Mouse (Mus musculus) heart, adult 2 months (tissue): ENCODE data around the gene Gli2.

Experiments used
- CTCF ChIP-seq: fragments of 200-600 bp; IDR thresholded peaks from 2 replicates; pipeline ENCODE4 v1.8.1; 2022; ENCODE audit warnings: antibody characterized with exemption, mild to moderate bottlenecking, moderate library complexity
- EP300 ChIP-seq: fragments of 200-500 bp; IDR thresholded peaks from 2 replicates; pipeline ENCODE4 v1.6.1; 2011; ENCODE audit warnings: low read depth, low read length, control low read depth; ENCODE audit not compliant: insufficient read depth
- POLR2A ChIP-seq: fragments of 200-500 bp; IDR thresholded peaks from 2 replicates; pipeline ENCODE4 v1.6.1; 2011; ENCODE audit warnings: mild to moderate bottlenecking, low read depth, low read length, control low read depth; ENCODE audit not compliant: insufficient read depth

DNA sequence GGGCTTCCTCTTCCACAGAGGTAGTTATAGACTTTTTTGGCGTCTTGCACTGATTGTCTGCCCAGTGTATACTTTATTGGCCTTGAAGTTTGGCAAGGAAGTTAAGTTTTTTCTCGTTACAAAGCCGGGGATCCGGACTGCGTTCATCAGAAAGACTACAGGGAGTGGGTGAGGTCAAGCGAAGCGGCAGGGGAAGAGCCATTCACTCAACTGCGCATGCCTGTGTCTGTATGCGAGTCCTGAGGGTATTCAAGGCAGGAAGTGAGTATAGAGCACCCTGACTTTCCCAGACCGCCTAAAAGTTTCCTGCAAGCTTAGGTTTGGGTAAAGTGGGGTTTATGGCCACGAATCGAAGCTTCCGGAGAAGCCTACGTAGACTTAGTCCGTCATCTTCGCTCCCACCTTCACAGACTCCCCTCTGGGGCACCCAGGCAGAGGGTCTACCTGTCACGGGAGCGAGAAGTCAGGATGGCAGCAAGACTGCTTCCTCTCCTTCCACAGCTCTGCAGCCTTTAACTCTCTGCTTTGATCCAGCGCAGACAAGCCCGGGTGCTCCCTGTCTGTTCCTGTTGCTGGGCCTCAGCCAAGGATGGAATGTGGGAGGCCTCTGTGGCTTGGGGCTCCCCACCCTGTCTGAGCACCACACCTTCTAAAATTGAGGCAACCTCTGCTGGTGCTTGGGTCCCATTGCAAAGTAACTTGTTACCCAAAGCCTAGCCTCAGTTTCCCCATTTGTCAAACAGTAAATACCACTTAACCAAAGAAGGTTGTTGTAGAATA lies 11.7 kb upstream of the Gli2 start:
- TF ChIP-seq CTCF, result no peak
- TF ChIP-seq EP300, result no peak
- TF ChIP-seq POLR2A, result no peak
